Mouse (Mus musculus) limb, embryonic 11.5 days (tissue): ENCODE measurements around the gene Slc35a1. TPM values are rescaled to one million over a fixed set of nuclear protein-coding genes. Genes with fewer than 3 reads are reported as not detected.

Experiments used
- ATAC-seq: fragments of 200-750 bp; cut with Nextera tagmentation; 2 replicates; pipeline ENCODE4 v1.8.0; 2017; ENCODE audit warnings: low read depth; ENCODE audit not compliant: insufficient number of reproducible peaks, low FRiP score, low TSS enrichment
- DNase-seq: peaks from one replicate; pipeline ENCODE4 v3.0.0-alpha.2; 2015; ENCODE audit warnings: low spot score
- H3K27ac ChIP-seq: fragments of 300-500 bp; sonication (generic); replicated peaks from 2 replicates; pipeline ENCODE4 v1.5.1; 2014; ENCODE audit warnings: low read depth, mild to moderate bottlenecking, low read length
- H3K27me3 ChIP-seq: fragments of 300-500 bp; sonication (generic); 2 replicates; pipeline ENCODE4 v1.6.1; 2014; ENCODE audit warnings: mild to moderate bottlenecking, low read length, mixed read lengths; ENCODE audit not compliant: control insufficient read depth, insufficient read depth
- H3K36me3 ChIP-seq: fragments of 300-500 bp; sonication (generic); 2 replicates; pipeline ENCODE4 v1.6.1; 2014; ENCODE audit warnings: mild to moderate bottlenecking, low read length, moderate library complexity, mixed read lengths; ENCODE audit not compliant: control insufficient read depth, insufficient read depth
- H3K4me1 ChIP-seq: fragments of 300-500 bp; sonication (generic); 2 replicates; pipeline ENCODE4 v1.6.1; 2014; ENCODE audit warnings: low read length, mixed read lengths; ENCODE audit not compliant: control insufficient read depth, insufficient read depth
- H3K4me2 ChIP-seq: fragments of 300-500 bp; sonication (generic); 2 replicates; pipeline ENCODE4 v1.6.1; 2014; ENCODE audit warnings: low read depth, mild to moderate bottlenecking, moderate library complexity; ENCODE audit not compliant: severe bottlenecking
- H3K4me3 ChIP-seq: fragments of 300-500 bp; sonication (generic); 2 replicates; pipeline ENCODE4 v1.5.1; 2014; ENCODE audit warnings: low read depth, low read length
- H3K9ac ChIP-seq: fragments of 300-500 bp; sonication (generic); 2 replicates; pipeline ENCODE4 v1.6.1; 2014; ENCODE audit warnings: mild to moderate bottlenecking, low read length
- H3K9me3 ChIP-seq: fragments of 300-500 bp; sonication (generic); 2 replicates; pipeline ENCODE4 v1.6.1; 2016; ENCODE audit warnings: low read length; ENCODE audit not compliant: control insufficient read depth
- WGBS: fragments of 180-500 bp; shearing (Covaris S2); extraction: QIAGEN DNeasy Blood & Tissue Kit; methylation state at CpG from one replicate; pipeline ENCODE4 v1.1.7; 2014; 5-methylcytosine and 5-hydroxymethylcytosine counted together
- polyA plus RNA-seq: library from polyadenylated mRNA; unstranded; fragments of >200 nt; fragmentation: Nextera tagmentation; extraction: Ambion mirVana; gene quantifications from 2 replicates; pipeline ENCODE4 v1.2.1, GENCODE M21; 2014

The Slc35a1 gene
- polyA plus RNA-seq, 1 experiment from 2014 or later: 51.2 TPM

- Histone ChIP-seq H3K27ac (no peak overlapping the region), H3K36me3 (no peaks in the 10 kb centered on the region), H3K9me3 (no peaks in the 10 kb centered on the region), H3K4me2 (peak overlapping the region; percentile 64), H3K9ac (peak overlapping the region; percentile 75), H3K27me3 (no peaks in the 10 kb centered on the region), H3K4me1 (peaks cover 14% of the 10 kb centered on the region), H3K4me3 (peak overlapping the region; percentile 69)
- ATAC-seq (peak; percentile 3; the same call in 1 of the 2 replicates), DNase-seq (no peak)
- 3% methylated on average over 13 of the region's 13 CpGs for WGBS
These were observed 71.9 kb downstream of the Slc35a1 start for GRCm38 (mm10) chr4:34615303-34615702.

GRCm38 (mm10) chr4:34614630-34615094, 72.6 kb downstream of the Slc35a1 start, which contains the start of the genes Orc3 and Rars2:
Gene Orc3, minus strand, starts transcription at chr4:34614944.
Gene Rars2, plus strand, starts transcription at chr4:34614957.
- H3K4me1 ChIP-seq: peaks cover 14% of the 10 kb centered on the region
- H3K4me2 ChIP-seq: peak within 1 kb of the TSS; percentile 64
- peak; percentile 92 for DNase-seq
- H3K27ac ChIP-seq: no peak within 1 kb of the TSS; the same call in 1 of the 2 replicates
- H3K9ac ChIP-seq: peak within 1 kb of the TSS; percentile 75
- H3K9me3 ChIP-seq: no peaks in the 10 kb centered on the region
- no peaks in the 10 kb centered on the region for H3K27me3 ChIP-seq
- WGBS: 0% methylated on average over 42 of the region's 42 CpGs
- peak within 1 kb of the TSS; percentile 69 for H3K4me3 ChIP-seq
- peak; percentile 97 for ATAC-seq
- no peaks in the 10 kb centered on the region for H3K36me3 ChIP-seq

GRCm38 (mm10) chr4:34613571-34614145, 73.6 kb downstream of the Slc35a1 start:
- DNase-seq (no peak), ATAC-seq (no peak)
- 63% methylated on average over 6 of the region's 6 CpGs for WGBS
- Histone ChIP-seq H3K4me2 (peak overlapping the region; percentile 64), H3K27me3 (no peaks in the 10 kb centered on the region), H3K36me3 (no peaks in the 10 kb centered on the region), H3K4me3 (peak overlapping the region; percentile 69), H3K9me3 (no peaks in the 10 kb centered on the region), H3K4me1 (peaks cover 14% of the 10 kb centered on the region), H3K27ac (no peak overlapping the region), H3K9ac (peak overlapping the region; percentile 75)

Other genes starting within 250 kb of the Slc35a1 start
- 77.8 and 84.0 TPM in 2 replicates for gene Akirin2, start 136.5 kb downstream of the Slc35a1 start, polyA plus RNA-seq
- gene Orc3, start 72.5 kb downstream of the Slc35a1 start, polyA plus RNA-seq: 112 and 115 TPM in 2 replicates
- 66.9 and 69.1 TPM in 2 replicates for gene Rars2, start 72.5 kb downstream of the Slc35a1 start, polyA plus RNA-seq
- gene Cfap206, start 42.8 kb upstream of the Slc35a1 start, polyA plus RNA-seq: 0.18 and 0.23 TPM in 2 replicates
- not detected in 2 replicates for gene Gm136, start 68.8 kb upstream of the Slc35a1 start, polyA plus RNA-seq
- gene Smim8, start 91.0 kb upstream of the Slc35a1 start, polyA plus RNA-seq: 36.5 and 37.1 TPM in 2 replicates
- 35.2 and 35.9 TPM in 2 replicates for gene Zfp292, start 195.5 kb upstream of the Slc35a1 start, polyA plus RNA-seq
- gene Cga, start 206.3 kb upstream of the Slc35a1 start, polyA plus RNA-seq: not detected in 2 replicates